ENCODE assay signal across 7 mouse cellular contexts in genomic region chr13:23685121-23685861, GRCm38 (mm10). TPM values are rescaled to one million over a fixed set of nuclear protein-coding genes. Genes with fewer than 3 reads are reported as not detected.
DNase-seq lines count a peak whose midpoint lies in the region; ATAC-seq and TF ChIP-seq lines count a peak whose summit lies in the region.

No protein-coding gene starts in this region.

- WGBS in embryonic facial prominence, embryonic 14.5 days, result 6% methylated on average over 15 of the region's 15 CpGs
- 14% methylated on average over 15 of the region's 15 CpGs for WGBS in hindbrain, embryonic 14.5 days
- 1% methylated on average over 15 of the region's 15 CpGs for WGBS in lung, embryonic 15.5 days

- dilution Hi-C loops in CH12.LX (cut with MboI; ENCODE audit: extremely low pct_ligation_motif_present, extremely low pct_unique_long_range_greater_than_20kb, low sequenced_read_pairs), result no loop called here

- peak overlapping the region; percentile 97 for H3K4me2 ChIP-seq in CH12.LX (ENCODE audit: insufficient read depth, low read depth, poor library complexity, severe bottlenecking)
- H3K4me2 ChIP-seq in embryonic facial prominence, embryonic 14.5 days (ENCODE audit: low read depth, low read length), result peak overlapping the region; percentile 79
- H3K4me2 ChIP-seq in hindbrain, embryonic 14.5 days (replicated peaks), result peak overlapping the region; percentile 72
- H3K4me2 ChIP-seq in lung, embryonic 15.5 days, result peak overlapping the region; percentile 65

- H3K9ac ChIP-seq in CH12.LX (ENCODE audit: insufficient read depth, low read depth), result peak overlapping the region; percentile 91
- H3K9ac ChIP-seq in embryonic facial prominence, embryonic 14.5 days (ENCODE audit: low read depth, low read length), result peak overlapping the region; percentile 79
- peak overlapping the region; percentile 60 for H3K9ac ChIP-seq in hindbrain, embryonic 14.5 days
- peak overlapping the region; percentile 66 for H3K9ac ChIP-seq in lung, embryonic 15.5 days

- TF ChIP-seq RAD21 in CH12.LX (IDR thresholded peaks at IDR 0.05; ENCODE audit: low read depth, low read length), result no peak

- TF ChIP-seq CTCF in CH12.LX (conservative IDR thresholded peaks at IDR 0.05 in 1 of 2, IDR thresholded peaks at IDR 0.05 in 1 of 2; ENCODE audit: low read depth in 2 of 2, low read length in 2 of 2), result no peak

- H3K27me3 ChIP-seq in CH12.LX (replicated peaks), result no peaks in the 10 kb centered on the region
- no peaks in the 10 kb centered on the region for H3K27me3 ChIP-seq in embryonic facial prominence, embryonic 14.5 days (replicated peaks; ENCODE audit: control insufficient read depth, insufficient read depth, low read length)
- no peaks in the 10 kb centered on the region for H3K27me3 ChIP-seq in hindbrain, embryonic 14.5 days (ENCODE audit: control insufficient read depth, insufficient read depth, low read length)
- H3K27me3 ChIP-seq in lung, embryonic 15.5 days, result no peaks in the 10 kb centered on the region

- no peak for ATAC-seq in embryonic facial prominence, embryonic 14.5 days (ENCODE audit: low read depth)
- no peak for ATAC-seq in hindbrain, embryonic 14.5 days (ENCODE audit: low FRiP score)
- no peak for ATAC-seq in lung, embryonic 15.5 days (ENCODE audit: borderline replicate concordance, extremely low read depth, low FRiP score, low TSS enrichment)

- DNase-seq in 416B (ENCODE audit: low read depth) (peak; percentile 85), CH12.LX (ENCODE audit: extremely low read depth) (peak; percentile 72)
- peak; percentile 73 for DNase-seq in embryonic facial prominence, embryonic 14.5 days (ENCODE audit: low spot score)
- DNase-seq in hindbrain, embryonic 14.5 days (ENCODE audit: low spot score), result peak; percentile 61
- DNase-seq in spleen, postnatal 10 days (ENCODE audit: low spot score in 2 of 2), result peak; percentile 41 to 47
- DNase-seq in right cerebral cortex, postnatal 36 days (ENCODE audit: low spot score in 2 of 2), result no peak

- no peaks in the 10 kb centered on the region for H3K36me3 ChIP-seq in CH12.LX (replicated peaks in 1 of 2; ENCODE audit: control insufficient read depth in 1 of 2, insufficient read depth in 1 of 2, low read length in 1 of 2)
- H3K36me3 ChIP-seq in embryonic facial prominence, embryonic 14.5 days (ENCODE audit: control insufficient read depth, insufficient read depth, low read length), result no peaks in the 10 kb centered on the region
- no peaks in the 10 kb centered on the region for H3K36me3 ChIP-seq in hindbrain, embryonic 14.5 days (replicated peaks; ENCODE audit: control insufficient read depth, insufficient read depth)
- H3K36me3 ChIP-seq in lung, embryonic 15.5 days, result no peaks in the 10 kb centered on the region

- no peak for TF ChIP-seq EP300 in CH12.LX (IDR thresholded peaks at IDR 0.05; ENCODE audit: low read length)

- H3K4me1 ChIP-seq in CH12.LX (ENCODE audit: control insufficient read depth in 1 of 2, insufficient read depth in 2 of 2), result peaks cover 11 to 40% of the 10 kb centered on the region in 2 experiments; a peak in 3 of 4 replicates
- H3K4me1 ChIP-seq in embryonic facial prominence, embryonic 14.5 days (ENCODE audit: control insufficient read depth, insufficient read depth, low read length), result peaks cover 16% of the 10 kb centered on the region
- peaks cover 18% of the 10 kb centered on the region for H3K4me1 ChIP-seq in hindbrain, embryonic 14.5 days (replicated peaks; ENCODE audit: control insufficient read depth, insufficient read depth, low read length)
- peaks cover 18% of the 10 kb centered on the region for H3K4me1 ChIP-seq in lung, embryonic 15.5 days

- in situ Hi-C loops in CH12.LX (cut with MboI; ENCODE audit: low pct_ligation_motif_present, low pct_unique_long_range_greater_than_20kb, low sequenced_read_pairs), result loop anchor here (10.0 kb wide), 1 partner anchor 50 kb away; no protein-coding TSS in a partner anchor

- TF ChIP-seq POLR2A in CH12.LX (IDR thresholded peaks at IDR 0.05; ENCODE audit: low read depth, low read length), result no peak; the same call in none of the 2 replicates

- H3K4me3 ChIP-seq in CH12.LX (replicated peaks in 1 of 3; ENCODE audit: low read depth in 2 of 3, low read length in 2 of 3, poor library complexity in 1 of 3), result peak overlapping the region; percentile 39 to 66 (median 47)
- peak overlapping the region; percentile 50 for H3K4me3 ChIP-seq in embryonic facial prominence, embryonic 14.5 days (ENCODE audit: low read depth, low read length)
- peak overlapping the region; percentile 43 for H3K4me3 ChIP-seq in hindbrain, embryonic 14.5 days (replicated peaks; ENCODE audit: low read length)
- H3K4me3 ChIP-seq in lung, embryonic 15.5 days, result peak overlapping the region; percentile 49

- no peaks in the 10 kb centered on the region for H3K9me3 ChIP-seq in CH12.LX (replicated peaks; ENCODE audit: low read length)
- no peaks in the 10 kb centered on the region for H3K9me3 ChIP-seq in embryonic facial prominence, embryonic 14.5 days (ENCODE audit: control insufficient read depth, low read length)
- no peaks in the 10 kb centered on the region for H3K9me3 ChIP-seq in hindbrain, embryonic 14.5 days (ENCODE audit: control insufficient read depth, low read length)
- H3K9me3 ChIP-seq in lung, embryonic 15.5 days, result no peaks in the 10 kb centered on the region

- peak overlapping the region; percentile 99 for H3K27ac ChIP-seq in CH12.LX (ENCODE audit: insufficient read depth, low read depth)
- H3K27ac ChIP-seq in embryonic facial prominence, embryonic 14.5 days (replicated peaks; ENCODE audit: low read depth, low read length), result peak overlapping the region; percentile 99
- H3K27ac ChIP-seq in hindbrain, embryonic 14.5 days, result peak overlapping the region; percentile 91
- peak overlapping the region; percentile 99 for H3K27ac ChIP-seq in lung, embryonic 15.5 days

- no peaks in the 10 kb centered on the region for H3K79me2 ChIP-seq in CH12.LX (replicated peaks; ENCODE audit: control insufficient read depth, extremely low read depth, insufficient read depth, poor library complexity, severe bottlenecking)

TF ChIP-seq in CH12.LX, 34 proteins besides CTCF, POLR2A, EP300 and RAD21:
- TF ChIP-seq NELFE (IDR thresholded peaks at IDR 0.05; ENCODE audit: low read depth, low read length), result 0 out of 2 replicates have a peak, but pooled peaks have one; percentile 24
- TF ChIP-seq ZMIZ1 (IDR thresholded peaks at IDR 0.05; ENCODE audit: low read depth, low read length), result no peak
- TF ChIP-seq TBP (conservative IDR thresholded peaks at IDR 0.05; ENCODE audit: low read depth, low read length), result 0 out of 2 replicates have a peak, but pooled peaks have one; percentile 14
TF ChIP-seq in CH12.LX: peak in this region for 2.

RNA-seq across cellular contexts. Expression of gene Hist1h2bc, which starts 1.3 kb away (rescaled TPM):
- total RNA-seq in CH12.LX (2012; rRNA removed), result 436 and 456 TPM in 2 replicates
- 16.1 and 17.4 TPM in 2 replicates for total RNA-seq in CH12.LX (2014; rRNA removed)
- 1.1 and 2.2 TPM in 2 replicates for polyA plus RNA-seq in CH12.LX (2012; ENCODE audit: insufficient read length, low read depth)
- 52.7 and 78.2 TPM in 2 replicates for polyA plus RNA-seq in embryonic facial prominence, embryonic 14.5 days (2014; fragmentation: Nextera tagmentation; extraction: Ambion mirVana)
- polyA plus RNA-seq in hindbrain, embryonic 14.5 days (2014; fragmentation: Nextera tagmentation; extraction: Ambion mirVana), result 14.5 and 15.1 TPM in 2 replicates
- polyA plus RNA-seq in lung, embryonic 15.5 days (2015; fragmentation: Nextera tagmentation; extraction: Ambion mirVana), result 60.8 and 63.6 TPM in 2 replicates

RNA-seq across cellular contexts. Expression of gene Hist1h2ac, which starts 1.5 kb away (rescaled TPM):
- total RNA-seq in CH12.LX (2012; rRNA removed) (114 and 122 TPM in 2 replicates), CH12.LX (2014; rRNA removed) (0.96 and 0.97 TPM in 2 replicates)
- polyA plus RNA-seq in CH12.LX (2012; ENCODE audit: insufficient read length, low read depth), result 0.14 TPM in 1 of 2 replicates, not detected in the other
- polyA plus RNA-seq in embryonic facial prominence, embryonic 14.5 days (2014; fragmentation: Nextera tagmentation; extraction: Ambion mirVana), result 1.2 and 1.3 TPM in 2 replicates
- 0.26 and 0.27 TPM in 2 replicates for polyA plus RNA-seq in hindbrain, embryonic 14.5 days (2014; fragmentation: Nextera tagmentation; extraction: Ambion mirVana)
- 1.6 and 1.8 TPM in 2 replicates for polyA plus RNA-seq in lung, embryonic 15.5 days (2015; fragmentation: Nextera tagmentation; extraction: Ambion mirVana)

RNA-seq across cellular contexts. Expression of gene Hist1h1t, which starts 10.3 kb away (rescaled TPM):
- total RNA-seq in CH12.LX (2012; rRNA removed), result 0.38 and 0.76 TPM in 2 replicates
- total RNA-seq in CH12.LX (2014; rRNA removed), result not detected in 2 replicates
- polyA plus RNA-seq in CH12.LX (2012; ENCODE audit: insufficient read length, low read depth), result not detected in 2 replicates
- polyA plus RNA-seq in embryonic facial prominence, embryonic 14.5 days (2014; fragmentation: Nextera tagmentation; extraction: Ambion mirVana), result 0.19 and 0.31 TPM in 2 replicates
- polyA plus RNA-seq in hindbrain, embryonic 14.5 days (2014; fragmentation: Nextera tagmentation; extraction: Ambion mirVana), result not detected in 2 replicates
- polyA plus RNA-seq in lung, embryonic 15.5 days (2015; fragmentation: Nextera tagmentation; extraction: Ambion mirVana), result 0.22 and 0.35 TPM in 2 replicates

RNA-seq across cellular contexts. Expression of gene Hist1h4c, which starts 13.0 kb away (rescaled TPM):
- total RNA-seq in CH12.LX (2012; rRNA removed) (1,176 and 1,374 TPM in 2 replicates), CH12.LX (2014; rRNA removed) (3.9 and 6.9 TPM in 2 replicates)
- 0.76 and 1.2 TPM in 2 replicates for polyA plus RNA-seq in CH12.LX (2012; ENCODE audit: insufficient read length, low read depth)
- polyA plus RNA-seq in embryonic facial prominence, embryonic 14.5 days (2014; fragmentation: Nextera tagmentation; extraction: Ambion mirVana), result 5.7 and 5.8 TPM in 2 replicates
- polyA plus RNA-seq in hindbrain, embryonic 14.5 days (2014; fragmentation: Nextera tagmentation; extraction: Ambion mirVana), result 3.0 and 3.5 TPM in 2 replicates
- polyA plus RNA-seq in lung, embryonic 15.5 days (2015; fragmentation: Nextera tagmentation; extraction: Ambion mirVana), result 8.2 and 9.4 TPM in 2 replicates

RNA-seq across cellular contexts. Expression of gene Hfe, which starts 25.4 kb away (rescaled TPM):
- total RNA-seq in CH12.LX (2012; rRNA removed) (0.08 and 0.50 TPM in 2 replicates), CH12.LX (2014; rRNA removed) (0.16 and 0.39 TPM in 2 replicates)
- polyA plus RNA-seq in CH12.LX (2012; ENCODE audit: insufficient read length, low read depth), result 0.67 and 1.0 TPM in 2 replicates
- polyA plus RNA-seq in embryonic facial prominence, embryonic 14.5 days (2014; fragmentation: Nextera tagmentation; extraction: Ambion mirVana), result 9.6 and 10.3 TPM in 2 replicates
- 4.8 and 7.0 TPM in 2 replicates for polyA plus RNA-seq in hindbrain, embryonic 14.5 days (2014; fragmentation: Nextera tagmentation; extraction: Ambion mirVana)
- polyA plus RNA-seq in lung, embryonic 15.5 days (2015; fragmentation: Nextera tagmentation; extraction: Ambion mirVana), result 8.6 and 10.8 TPM in 2 replicates

Comparison
In these comparisons a context has a peak if more than half of its experiments do, and no peak if none do; other contexts are left out.
1. DNase-seq: peak in 416B (single experiment), CH12.LX (single experiment), embryonic facial prominence, embryonic 14.5 days (single experiment), hindbrain, embryonic 14.5 days (single experiment) and spleen, postnatal 10 days (2 of 2); none in right cerebral cortex, postnatal 36 days (0 of 2).
2. Peak in every context shown above with its lines, with median percentiles within 50 percentile points of each other: H3K27ac ChIP-seq, H3K4me2 ChIP-seq, H3K4me3 ChIP-seq and H3K9ac ChIP-seq.